Mouse (Mus musculus): ENCODE measurements around the gene Abhd6.

Abhd6 gene

GRCm38 (mm10) chr14:7999030-7999429 is 3.7 kb upstream of the Abhd6 start:
- DNase-seq (ENCODE audit: low spot score in 2 of 2) = no peak

DNA sequence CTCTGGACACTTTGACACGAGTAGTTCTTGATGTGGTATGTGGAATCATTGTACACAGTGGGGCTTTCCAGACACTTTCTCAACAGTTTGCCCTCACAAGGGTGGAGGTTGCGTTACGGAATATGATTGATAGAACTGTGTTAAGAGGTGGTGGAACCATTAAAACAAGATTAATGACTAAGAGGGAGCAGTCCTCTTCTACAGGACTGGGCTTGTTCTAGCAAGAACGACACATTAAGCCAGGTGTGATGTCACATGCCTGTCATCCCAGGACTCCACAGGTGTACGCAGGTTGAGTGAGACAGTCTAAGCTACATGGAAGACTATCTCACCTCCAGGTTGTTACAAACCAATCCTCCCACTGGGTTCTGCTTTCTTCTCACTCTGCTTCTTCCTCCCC is 3.3 kb upstream of the Abhd6 start:
- no peak for DNase-seq (ENCODE audit: low spot score in 2 of 2)

DNA sequence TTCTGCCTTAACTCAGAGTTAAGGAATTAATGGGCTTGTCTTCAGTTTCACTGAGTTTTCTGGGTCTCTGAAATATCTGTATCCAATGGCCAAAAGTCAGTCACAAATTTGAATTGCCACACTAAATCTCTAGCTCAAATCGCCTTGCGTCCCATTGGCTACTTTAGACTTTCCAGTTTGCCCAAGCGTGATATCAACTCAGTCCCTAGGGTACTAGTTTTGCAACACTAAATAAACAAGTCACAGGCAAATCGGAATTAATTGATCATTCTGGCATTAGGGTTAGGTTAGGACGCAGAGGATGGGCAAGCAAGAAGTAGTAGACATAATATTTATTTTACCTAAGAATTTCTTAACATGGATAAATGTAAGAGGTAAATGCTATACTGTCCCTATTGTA is 2.5 kb upstream of the Abhd6 start:
- DNase-seq (ENCODE audit: low spot score in 2 of 2) = no peak

DNA sequence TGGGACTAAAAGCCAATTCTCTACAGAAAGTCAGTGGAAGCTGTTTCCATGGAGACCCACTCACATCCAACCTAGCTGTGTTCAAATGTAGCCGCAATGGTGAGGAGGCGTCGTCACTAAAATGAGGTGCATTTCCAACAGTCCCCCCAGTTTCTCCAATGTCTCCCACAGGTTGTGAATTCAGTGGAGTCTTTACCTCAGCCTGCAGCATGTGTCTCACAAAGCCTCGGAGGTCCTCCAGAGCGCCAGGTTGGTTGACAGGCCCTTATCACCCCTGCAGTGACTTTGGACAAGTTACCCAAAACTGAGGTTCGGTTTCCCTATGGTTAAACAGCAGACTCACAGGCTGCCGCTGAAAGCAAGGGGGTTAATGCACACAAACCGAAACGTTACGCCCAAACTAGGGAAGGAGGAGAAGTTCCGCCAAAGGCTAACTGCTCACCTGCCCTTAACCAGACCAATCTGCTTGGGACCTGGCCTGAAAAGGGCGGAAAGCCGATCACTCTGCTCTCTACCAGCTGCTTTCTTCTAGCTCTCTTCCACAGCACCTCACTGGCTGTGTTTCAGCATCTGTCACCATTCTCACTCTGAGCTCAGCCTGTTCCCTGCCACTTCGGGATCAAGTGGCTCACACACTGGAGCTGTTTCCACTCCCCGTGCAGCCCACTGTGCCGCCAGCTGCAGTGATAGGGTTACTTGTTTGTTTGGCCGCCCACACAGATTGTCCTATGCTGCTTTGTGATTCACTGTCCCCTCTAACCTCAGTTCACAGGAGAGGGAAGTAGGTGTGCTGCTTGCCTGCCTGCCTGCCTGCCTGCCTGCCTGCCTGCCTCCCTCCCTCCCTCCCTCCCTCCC is 1.6 kb upstream of the Abhd6 start:
- peak; percentile 51 to 68 for DNase-seq (ENCODE audit: low spot score in 2 of 2)

DNA sequence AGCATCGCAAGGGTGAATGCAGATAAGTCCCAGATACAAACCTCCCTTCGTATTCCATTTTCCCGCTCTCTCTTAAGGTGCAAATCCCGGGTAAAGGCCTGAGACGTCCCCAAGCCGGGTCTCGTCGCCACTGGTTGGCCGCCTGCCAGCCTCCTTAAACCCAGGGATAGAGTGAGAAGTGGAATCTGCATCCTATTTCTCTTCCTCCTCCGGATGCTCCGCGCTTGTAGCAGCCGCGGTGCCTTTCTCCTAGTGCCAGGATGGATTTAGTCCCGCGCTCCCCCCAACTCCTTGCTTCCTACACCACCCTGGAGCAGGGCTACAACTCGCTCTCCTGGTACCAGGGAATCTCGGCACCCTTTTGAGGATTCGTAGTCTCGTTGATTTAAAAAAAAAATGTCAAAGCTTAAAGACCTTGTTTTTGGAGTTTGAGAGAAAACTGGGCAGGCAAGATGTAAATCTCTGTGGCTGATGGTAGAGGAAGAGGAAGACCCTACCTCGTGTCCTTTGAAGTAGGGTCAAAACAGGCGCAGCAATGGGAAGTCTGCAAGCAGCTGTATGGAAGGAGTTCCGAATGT is 480 bp downstream of the Abhd6 start:
- peak; percentile 79 to 82 for DNase-seq (ENCODE audit: low spot score in 2 of 2)

GRCm38 (mm10) chr14:8003727-8004670 is 1.3 kb downstream of the Abhd6 start:
- peak in 1 of 2 experiments; percentile 22 for DNase-seq (ENCODE audit: low spot score in 2 of 2)

DNA sequence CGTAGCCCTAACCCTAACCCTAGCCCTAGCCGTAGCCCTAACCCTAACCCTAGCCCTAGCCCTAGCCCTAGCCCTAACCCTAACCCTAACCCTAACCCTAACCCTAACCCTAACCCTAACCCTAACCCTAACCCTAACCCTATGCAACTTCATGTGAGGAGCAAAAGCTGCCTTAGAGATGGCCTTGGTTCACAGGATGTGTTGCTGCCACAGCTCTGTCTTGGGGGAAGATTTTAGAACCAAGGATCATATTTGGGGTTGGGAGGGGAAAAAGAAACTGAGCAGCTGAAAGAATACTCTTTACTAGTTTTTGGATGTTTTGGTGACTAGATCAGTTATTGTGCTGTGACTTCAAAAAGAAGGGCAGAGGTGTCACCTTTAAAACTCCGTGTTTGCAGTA is 3.4 kb downstream of the Abhd6 start:
- peak in 1 of 2 experiments; percentile 7 for DNase-seq (ENCODE audit: low spot score in 2 of 2)

- DNase-seq (ENCODE audit: low spot score in 2 of 2) = no peak
Measured at GRCm38 (mm10) chr14:8007084-8007483, 4.4 kb downstream of the Abhd6 start.

GRCm38 (mm10) chr14:8007486-8007885 is 4.8 kb downstream of the Abhd6 start:
- no peak for DNase-seq (ENCODE audit: low spot score in 2 of 2)

- peak; percentile 67 to 73 for DNase-seq (ENCODE audit: low spot score in 2 of 2)
Measured at GRCm38 (mm10) chr14:8007923-8008322, 5.2 kb downstream of the Abhd6 start.

DNA sequence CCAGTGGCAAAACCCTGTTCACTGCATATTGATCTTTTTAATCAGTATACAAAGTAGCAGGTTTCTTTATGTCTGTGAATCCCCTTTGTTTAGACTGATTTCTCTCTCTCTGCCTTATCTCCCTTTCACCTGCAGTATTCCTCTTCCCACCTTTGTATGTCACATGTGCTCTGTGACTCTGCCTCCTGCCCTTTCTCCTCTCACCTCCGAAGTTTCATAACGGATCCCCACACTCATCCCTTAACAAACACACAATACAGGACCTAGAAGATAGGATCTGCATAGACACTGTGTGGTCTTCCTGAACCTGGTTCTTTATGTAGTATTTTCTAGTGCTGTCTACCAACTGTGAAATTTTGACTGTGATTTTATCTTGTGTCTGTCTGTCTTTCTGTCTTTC is 8.6 kb downstream of the Abhd6 start:
- DNase-seq (ENCODE audit: low spot score in 2 of 2) = no peak

- DNase-seq (ENCODE audit: low spot score in 2 of 2) = no peak
Measured at GRCm38 (mm10) chr14:8011938-8012337, 9.2 kb downstream of the Abhd6 start.

DNA sequence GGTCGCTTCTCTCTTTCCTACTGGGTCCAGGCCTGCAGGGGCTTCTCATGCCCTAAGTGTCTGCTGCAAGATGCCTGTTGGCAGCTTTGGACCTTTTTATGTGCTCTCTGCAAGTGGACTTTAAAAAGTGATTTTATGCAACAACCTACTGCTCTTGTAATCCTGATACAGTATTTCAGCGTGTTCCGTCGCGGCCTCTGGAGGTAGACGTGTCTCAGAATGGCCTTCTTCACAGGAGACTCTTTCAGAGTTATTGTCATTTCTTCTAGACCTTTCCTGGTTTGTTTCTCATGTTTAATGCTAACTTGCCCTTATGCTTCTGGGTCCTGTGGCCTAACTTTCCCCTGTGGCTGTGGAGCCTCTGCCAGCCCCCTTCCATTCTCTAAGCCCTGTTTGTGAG is 13.1 kb downstream of the Abhd6 start:
- peak in 1 of 2 experiments; percentile 13 for DNase-seq (ENCODE audit: low spot score in 2 of 2)

GRCm38 (mm10) chr14:8016276-8016675 is 13.6 kb downstream of the Abhd6 start:
- peak in 1 of 2 experiments; percentile 36 for DNase-seq (ENCODE audit: low spot score in 2 of 2)

- DNase-seq (ENCODE audit: low spot score in 2 of 2) = peak in 1 of 2 experiments; percentile 10
Measured at GRCm38 (mm10) chr14:8016951-8017350, 14.2 kb downstream of the Abhd6 start.

DNA sequence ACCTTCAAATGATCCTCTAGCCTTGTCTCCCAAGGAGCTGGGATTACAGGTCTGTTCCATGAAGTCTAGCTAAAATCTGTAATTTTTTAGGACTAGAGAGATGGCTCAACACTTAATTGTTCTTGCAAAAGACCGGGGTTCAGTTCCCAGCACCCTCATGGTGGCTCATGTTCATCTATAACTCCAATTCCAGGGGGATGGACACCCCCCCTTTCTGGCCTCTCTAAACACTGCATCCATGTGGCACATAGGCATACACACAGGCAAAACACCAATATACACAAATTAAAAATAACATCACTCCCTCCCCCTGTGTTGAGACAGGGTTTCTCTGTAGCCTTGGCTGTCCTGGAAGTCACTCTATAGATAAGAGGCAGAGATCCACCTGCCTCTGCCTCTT is 17.3 kb downstream of the Abhd6 start:
- no peak for DNase-seq (ENCODE audit: low spot score in 2 of 2)

- peak in 1 of 2 experiments; percentile 6 for DNase-seq (ENCODE audit: low spot score in 2 of 2)
Measured at GRCm38 (mm10) chr14:8020546-8020945, 17.8 kb downstream of the Abhd6 start.

DNA sequence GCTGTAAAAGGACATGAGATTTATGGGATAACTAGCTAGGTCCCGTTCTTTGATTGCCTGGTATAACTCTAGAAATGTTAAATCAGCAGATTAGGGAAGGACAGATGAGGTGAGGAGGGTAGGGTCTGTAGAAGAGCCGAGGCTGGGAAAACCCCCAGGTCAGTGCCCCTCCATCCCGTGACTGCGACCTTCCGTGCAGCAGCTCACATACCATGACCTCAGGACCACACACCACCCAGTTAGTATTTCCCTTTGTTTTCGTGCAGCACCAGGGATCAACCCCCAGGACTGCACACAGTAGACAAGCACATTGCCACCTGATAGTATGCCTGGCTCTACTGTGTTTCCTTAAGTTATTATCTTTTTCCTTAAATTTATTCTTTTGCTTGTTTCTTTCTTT is 21.8 kb downstream of the Abhd6 start:
- no peak for DNase-seq (ENCODE audit: low spot score in 2 of 2)

- DNase-seq (ENCODE audit: low spot score in 2 of 2) = no peak
Measured at GRCm38 (mm10) chr14:8024936-8025335, 22.2 kb downstream of the Abhd6 start.

GRCm38 (mm10) chr14:8026769-8027531 is 24.2 kb downstream of the Abhd6 start:
- no peak for DNase-seq (ENCODE audit: low spot score in 2 of 2)

- no peak for DNase-seq (ENCODE audit: low spot score in 2 of 2)
Measured at GRCm38 (mm10) chr14:8028086-8028485, 25.4 kb downstream of the Abhd6 start.

Data from right cerebral cortex, postnatal 10 days (tissue).